Mouse (Mus musculus) forebrain, postnatal 0 days (tissue): ENCODE measurements around the gene Gtf2h3. TPM values are rescaled to one million over a fixed set of nuclear protein-coding genes. Genes with fewer than 3 reads are reported as not detected.
A peak's percentile ranks its signal among the peaks of the same experiment; 100 is the strongest.
"Not testable (repeated sequence)": the region's sequence is repeated elsewhere in the genome, so short reads cannot be mapped to it uniquely, and the experiment has no call there.

Experiments used
- ATAC-seq: fragments of 200-750 bp; cut with Nextera tagmentation; 2 replicates; pipeline ENCODE4 v1.8.0; 2017; ENCODE audit warnings: mild to moderate bottlenecking, moderate library complexity
- DNase-seq: peaks from one replicate; pipeline ENCODE4 v3.0.0-alpha.2; 2015
- H3K27ac ChIP-seq: fragments of 300-500 bp; sonication (generic); 2 replicates; pipeline ENCODE4 v1.5.1; 2014; ENCODE audit warnings: low read depth, mild to moderate bottlenecking, antibody characterized with exemption, low read length, moderate library complexity, mixed read lengths
- H3K27me3 ChIP-seq: fragments of 300-500 bp; sonication (generic); 2 replicates; pipeline ENCODE4 v1.6.1; 2014; ENCODE audit warnings: mild to moderate bottlenecking, low read length, mixed read lengths; ENCODE audit not compliant: insufficient read depth
- H3K36me3 ChIP-seq: fragments of 300-500 bp; sonication (generic); 2 replicates; pipeline ENCODE4 v1.6.1; 2014; ENCODE audit warnings: mild to moderate bottlenecking, moderate library complexity; ENCODE audit not compliant: insufficient read depth
- H3K4me1 ChIP-seq: fragments of 300-500 bp; sonication (generic); 2 replicates; pipeline ENCODE4 v1.6.1; 2014; ENCODE audit warnings: antibody characterized with exemption; ENCODE audit not compliant: insufficient read depth
- H3K4me2 ChIP-seq: fragments of 300-500 bp; sonication (generic); 2 replicates; pipeline ENCODE4 v1.6.1; 2014; ENCODE audit warnings: low read depth, mild to moderate bottlenecking, moderate library complexity
- H3K4me3 ChIP-seq: fragments of 300-500 bp; sonication (generic); 2 replicates; pipeline ENCODE4 v1.5.1; 2014; ENCODE audit warnings: low read depth, low read length, mixed read lengths
- H3K9ac ChIP-seq: fragments of 300-500 bp; sonication (generic); 2 replicates; pipeline ENCODE4 v1.6.1; 2014; ENCODE audit warnings: mild to moderate bottlenecking
- H3K9me3 ChIP-seq: fragments of 300-500 bp; sonication (generic); 2 replicates; pipeline ENCODE4 v1.6.1; 2016; ENCODE audit warnings: low read length
- CTCF ChIP-seq: sonication (generic); IDR thresholded peaks from 2 replicates; pipeline ENCODE4 v1.5.1; 2016; ENCODE audit warnings: antibody characterized with exemption, control low read depth, low read depth
- WGBS: fragments of 180-500 bp; shearing (Covaris S2); extraction: QIAGEN DNeasy Blood & Tissue Kit; methylation state at CpG from one replicate; pipeline ENCODE4 v1.1.7; 2014; 5-methylcytosine and 5-hydroxymethylcytosine counted together
- polyA plus RNA-seq: library from polyadenylated mRNA; unstranded; fragments of >200 nt; fragmentation: Nextera tagmentation; extraction: Ambion mirVana; gene quantifications from 2 replicates; pipeline ENCODE4 v1.2.1, GENCODE M21; 2015
- total RNA-seq: library from RNA; depleted of rRNA; stranded (reverse); fragments of >200 nt; gene quantifications from 2 replicates; pipeline ENCODE4 v1.2.3, GENCODE M21; 2014; rRNA removed

Gtf2h3 gene
- total and polyA plus RNA-seq, 2 experiments from 2014 or later = 33.2 to 35.0 TPM

DNA sequence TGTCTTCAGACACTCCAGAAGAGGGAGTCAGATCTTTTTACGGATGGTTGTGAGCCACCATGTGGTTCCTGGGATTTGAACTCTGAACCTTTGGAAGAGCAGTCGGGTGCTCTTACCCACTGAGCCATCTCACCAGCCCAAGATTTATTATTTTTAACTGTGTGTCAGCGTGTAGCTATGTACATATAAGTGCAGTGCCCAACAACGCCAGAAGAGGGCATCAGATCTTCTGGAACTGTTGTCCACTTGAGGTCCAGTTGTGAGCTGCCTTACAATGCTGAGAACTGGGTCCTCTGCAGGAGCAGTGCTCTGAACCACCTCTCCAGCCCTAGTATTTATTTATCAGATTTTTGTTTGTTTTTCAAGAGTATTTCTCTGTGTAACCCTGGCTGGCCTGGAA, 56.1 kb downstream of the Gtf2h3 start:
- H3K9ac ChIP-seq = not testable (repeated sequence)
- H3K36me3 ChIP-seq = peaks cover 60% of the 10 kb centered on the region

DNA sequence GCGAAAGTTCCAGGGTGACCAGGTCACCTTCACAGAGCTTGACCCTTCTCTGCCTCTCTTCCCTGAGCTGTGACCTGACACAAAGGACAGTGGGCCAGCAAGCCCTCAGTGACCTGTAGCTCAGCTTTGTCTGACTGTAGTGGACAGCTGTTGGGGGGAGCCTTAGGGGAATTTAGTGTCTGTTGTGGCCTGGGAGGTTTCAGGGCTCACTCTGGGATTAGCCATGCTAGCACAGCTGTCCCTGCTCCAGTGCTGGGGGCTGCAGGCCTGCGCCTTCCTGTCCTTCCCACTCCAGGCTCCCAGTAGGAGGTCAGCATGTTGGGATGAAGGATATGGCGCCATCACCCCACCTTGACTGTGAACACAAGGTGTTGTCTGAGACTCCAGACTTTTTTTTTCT, 57.2 kb downstream of the Gtf2h3 start:
- DNase-seq (no peak), ATAC-seq (no peak)
- Histone ChIP-seq H3K4me3 (no peak overlapping the region), H3K4me2 (no peak overlapping the region), H3K36me3 (peaks cover 69% of the 10 kb centered on the region), H3K9ac (no peak overlapping the region), H3K9me3 (no peaks in the 10 kb centered on the region), H3K4me1 (no peaks in the 10 kb centered on the region), H3K27me3 (no peaks in the 10 kb centered on the region), H3K27ac (no peak overlapping the region)
- TF ChIP-seq CTCF = no peak
- 91% methylated on average over 3 of the region's 3 CpGs for WGBS

More for the DNA sequence above, 56.1 kb downstream of the Gtf2h3 start:
- H3K9me3 ChIP-seq, H3K4me2 ChIP-seq, ATAC-seq, H3K4me1 ChIP-seq, H3K27me3 ChIP-seq, H3K27ac ChIP-seq, H3K4me3 ChIP-seq: not testable (repeated sequence)
- TF ChIP-seq CTCF = peak; percentile 55
- WGBS = 86% methylated on average over 4 of the region's 4 CpGs
- DNase-seq = peak; percentile 41

DNA sequence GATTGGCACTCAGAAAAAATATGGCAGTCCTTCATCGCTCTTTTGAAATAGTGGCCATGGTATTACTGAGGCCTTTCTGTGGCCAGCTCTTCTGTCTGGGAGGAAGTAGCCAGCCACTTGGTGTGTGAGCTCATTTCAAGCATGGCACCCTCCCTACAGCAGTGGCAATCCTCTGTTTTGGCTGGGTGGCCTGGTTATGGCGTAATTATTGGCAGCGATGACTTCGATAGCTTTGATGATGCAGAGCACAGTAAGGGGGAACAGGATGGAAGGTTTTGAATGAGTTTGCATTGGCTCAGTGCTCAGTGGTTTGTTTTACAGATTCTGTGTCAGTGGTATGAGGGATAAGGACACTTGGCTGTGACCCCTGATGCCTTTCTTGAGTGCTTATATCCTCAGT, 57.8 kb downstream of the Gtf2h3 start:
- no peak for TF ChIP-seq CTCF
- Histone ChIP-seq H3K27me3 (no peaks in the 10 kb centered on the region), H3K4me2 (no peak overlapping the region), H3K9me3 (no peaks in the 10 kb centered on the region), H3K9ac (no peak overlapping the region), H3K36me3 (peaks cover 75% of the 10 kb centered on the region), H3K4me3 (no peak overlapping the region), H3K4me1 (no peaks in the 10 kb centered on the region), H3K27ac (no peak overlapping the region)
- no peak for ATAC-seq
- WGBS = 97% methylated on average over 4 of the region's 4 CpGs
- DNase-seq = no peak

DNA sequence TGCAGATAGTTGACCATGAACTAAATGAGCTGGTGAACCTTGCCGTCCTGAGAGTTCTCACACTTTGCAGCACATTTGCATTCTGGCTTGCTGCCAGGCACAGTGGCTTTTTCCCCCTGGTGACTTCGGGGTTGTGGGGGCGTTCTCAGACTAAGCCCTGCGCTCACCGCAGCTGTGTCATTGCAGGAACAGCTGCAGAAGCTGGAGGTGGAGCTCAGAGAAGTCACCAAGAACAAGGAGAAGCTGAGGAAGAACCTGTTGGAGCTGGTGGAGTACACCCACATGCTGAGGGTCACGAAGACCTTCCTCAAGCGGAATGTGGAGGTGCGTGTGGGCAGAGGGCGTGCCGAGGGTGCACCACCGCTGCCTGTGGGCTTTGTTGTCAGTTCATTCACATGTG, 58.4 kb downstream of the Gtf2h3 start:
- Histone ChIP-seq H3K4me1 (no peaks in the 10 kb centered on the region), H3K4me3 (no peak overlapping the region), H3K4me2 (no peak overlapping the region), H3K27ac (no peak overlapping the region), H3K9me3 (no peaks in the 10 kb centered on the region), H3K9ac (no peak overlapping the region), H3K27me3 (no peaks in the 10 kb centered on the region), H3K36me3 (peaks cover 81% of the 10 kb centered on the region)
- no peak for TF ChIP-seq CTCF
- no peak for ATAC-seq
- WGBS = 85% methylated on average over 11 of the region's 11 CpGs
- no peak for DNase-seq

DNA sequence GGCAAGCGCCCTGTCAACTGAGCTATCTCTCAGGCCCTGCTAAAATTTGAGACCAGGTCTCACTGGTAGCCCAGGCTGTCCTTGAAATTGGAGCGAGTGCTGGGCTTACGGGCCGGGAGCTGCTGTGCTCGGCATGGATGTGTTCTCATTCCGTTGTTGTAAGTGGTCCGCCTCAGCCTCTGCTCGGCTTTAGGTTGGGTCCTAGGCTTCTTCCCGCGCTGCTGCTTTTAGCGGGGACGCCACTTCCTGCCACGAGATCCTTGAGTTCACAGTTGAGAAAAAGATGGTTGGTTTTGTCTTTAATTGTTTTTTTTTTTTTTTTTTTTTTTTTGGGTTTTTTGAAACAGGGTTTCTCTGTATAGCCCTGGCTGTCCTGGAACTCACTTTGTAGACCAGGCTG, 58.9 kb downstream of the Gtf2h3 start:
- peaks cover 86% of the 10 kb centered on the region for H3K36me3 ChIP-seq
- ATAC-seq (no peak), DNase-seq (no peak)
- H3K9ac ChIP-seq = no peak overlapping the region
- no peak overlapping the region for H3K4me3 ChIP-seq
- no peaks in the 10 kb centered on the region for H3K27me3 ChIP-seq
- WGBS = 96% methylated on average over 13 of the region's 13 CpGs
- no peaks in the 10 kb centered on the region for H3K9me3 ChIP-seq
- no peaks in the 10 kb centered on the region for H3K4me1 ChIP-seq
- TF ChIP-seq CTCF = no peak
- H3K27ac ChIP-seq = no peak overlapping the region
- no peak overlapping the region for H3K4me2 ChIP-seq

Other genes starting within 250 kb of the Gtf2h3 start
- gene Cdk2ap1, start 216.1 kb upstream of the Gtf2h3 start, total RNA-seq = 178 and 183 TPM in 2 replicates
- 101 and 115 TPM in 2 replicates for gene Cdk2ap1, start 216.1 kb upstream of the Gtf2h3 start, polyA plus RNA-seq
- gene Sbno1, start 153.1 kb upstream of the Gtf2h3 start, total RNA-seq = 41.7 and 52.1 TPM in 2 replicates
- gene Sbno1, start 153.1 kb upstream of the Gtf2h3 start, polyA plus RNA-seq = 44.1 and 70.4 TPM in 2 replicates
- gene Kmt5a, start 139.2 kb upstream of the Gtf2h3 start, total RNA-seq = 43.4 and 45.0 TPM in 2 replicates
- 21.2 and 23.6 TPM in 2 replicates for gene Kmt5a, start 139.2 kb upstream of the Gtf2h3 start, polyA plus RNA-seq
- gene Rilpl2, start 100.8 kb upstream of the Gtf2h3 start, total RNA-seq = 37.9 and 38.2 TPM in 2 replicates
- gene Rilpl2, start 100.8 kb upstream of the Gtf2h3 start, polyA plus RNA-seq = 39.4 and 41.2 TPM in 2 replicates
- 15.9 and 16.0 TPM in 2 replicates for gene Snrnp35, start 96.0 kb upstream of the Gtf2h3 start, total RNA-seq
- 16.6 and 17.7 TPM in 2 replicates for gene Snrnp35, start 96.0 kb upstream of the Gtf2h3 start, polyA plus RNA-seq
- gene Rilpl1, start 47.7 kb upstream of the Gtf2h3 start, total RNA-seq = 11.8 and 14.4 TPM in 2 replicates
- gene Rilpl1, start 47.7 kb upstream of the Gtf2h3 start, polyA plus RNA-seq = 9.0 and 10.0 TPM in 2 replicates
- 279 and 319 TPM in 2 replicates for gene Tmed2, start 38.4 kb upstream of the Gtf2h3 start, total RNA-seq
- gene Tmed2, start 38.4 kb upstream of the Gtf2h3 start, polyA plus RNA-seq = 354 and 380 TPM in 2 replicates
- 23.2 and 24.0 TPM in 2 replicates for gene Ddx55, start 26.3 kb upstream of the Gtf2h3 start, total RNA-seq
- 13.6 and 20.1 TPM in 2 replicates for gene Ddx55, start 26.3 kb upstream of the Gtf2h3 start, polyA plus RNA-seq
- gene Eif2b1, start within 50 bp of the Gtf2h3 start, total RNA-seq = 39.9 and 55.1 TPM in 2 replicates
- gene Eif2b1, start within 50 bp of the Gtf2h3 start, polyA plus RNA-seq = 59.3 and 64.1 TPM in 2 replicates
- gene Atp6v0a2, start 49.4 kb downstream of the Gtf2h3 start, total RNA-seq = 18.0 and 21.2 TPM in 2 replicates
- 13.9 and 20.1 TPM in 2 replicates for gene Atp6v0a2, start 49.4 kb downstream of the Gtf2h3 start, polyA plus RNA-seq
- gene Dnah10, start 145.9 kb downstream of the Gtf2h3 start, total RNA-seq = 1.0 and 1.2 TPM in 2 replicates
- 0.11 and 0.30 TPM in 2 replicates for gene Dnah10, start 145.9 kb downstream of the Gtf2h3 start, polyA plus RNA-seq